Mouse (Mus musculus): ENCODE measurements around the gene Atp23. TPM values are rescaled to one million over a fixed set of nuclear protein-coding genes. Genes with fewer than 3 reads are reported as not detected.
A peak's percentile ranks its signal among the peaks of the same experiment; 100 is the strongest.

The Atp23 gene
- polyA plus RNA-seq, 1 experiment from 2014 or later: 16.5 TPM

GRCm38 (mm10) chr10:126919067-126919466, 17.9 kb upstream of the Atp23 start:
- Histone ChIP-seq H3K27ac (ENCODE audit: low read length) (no peak overlapping the region), H3K4me3 (ENCODE audit: low read length) (no peak overlapping the region), H3K4me1 (ENCODE audit: insufficient read depth, low read length) (no peaks in the 10 kb centered on the region), H3K9ac (replicated peaks; ENCODE audit: low read length) (no peak overlapping the region), H3K4me2 (replicated peaks; ENCODE audit: low read depth, low read length) (no peak overlapping the region), H3K9me3 (ENCODE audit: low read length) (peaks cover 7% of the 10 kb centered on the region), H3K27me3 (ENCODE audit: insufficient read depth, low read length) (no peaks in the 10 kb centered on the region), H3K36me3 (ENCODE audit: insufficient read depth, low read length) (no peaks in the 10 kb centered on the region)
- ATAC-seq (ENCODE audit: low FRiP score, low TSS enrichment): peak; percentile 80
- under 1% methylated on average over 9 of the region's 9 CpGs for WGBS

- Histone ChIP-seq H3K4me3 (ENCODE audit: low read length) (no peak overlapping the region), H3K27me3 (ENCODE audit: insufficient read depth, low read length) (no peaks in the 10 kb centered on the region), H3K36me3 (ENCODE audit: insufficient read depth, low read length) (no peaks in the 10 kb centered on the region), H3K27ac (ENCODE audit: low read length) (no peak overlapping the region), H3K9ac (replicated peaks; ENCODE audit: low read length) (no peak overlapping the region), H3K9me3 (ENCODE audit: low read length) (no peaks in the 10 kb centered on the region), H3K4me2 (replicated peaks; ENCODE audit: low read depth, low read length) (no peak overlapping the region), H3K4me1 (ENCODE audit: insufficient read depth, low read length) (no peaks in the 10 kb centered on the region)
- 95% methylated on average over 5 of the region's 5 CpGs for WGBS
- ATAC-seq (ENCODE audit: low FRiP score, low TSS enrichment): no peak
These were observed 13.1 kb upstream of the Atp23 start for GRCm38 (mm10) chr10:126914288-126914687.

GRCm38 (mm10) chr10:126911479-126911878, 10.3 kb upstream of the Atp23 start:
- H3K27me3 ChIP-seq (ENCODE audit: insufficient read depth, low read length): no peaks in the 10 kb centered on the region
- no peak overlapping the region for H3K4me3 ChIP-seq (ENCODE audit: low read length)
- no peaks in the 10 kb centered on the region for H3K9me3 ChIP-seq (ENCODE audit: low read length)
- no peak for ATAC-seq (ENCODE audit: low FRiP score, low TSS enrichment)
- H3K27ac ChIP-seq (ENCODE audit: low read length): no peak overlapping the region
- no peak overlapping the region for H3K4me2 ChIP-seq (replicated peaks; ENCODE audit: low read depth, low read length)
- 89% methylated on average over 1 of the region's 1 CpGs for WGBS
- no peak overlapping the region for H3K9ac ChIP-seq (replicated peaks; ENCODE audit: low read length)
- H3K4me1 ChIP-seq (ENCODE audit: insufficient read depth, low read length): no peaks in the 10 kb centered on the region
- H3K36me3 ChIP-seq (ENCODE audit: insufficient read depth, low read length): no peaks in the 10 kb centered on the region

GRCm38 (mm10) chr10:126906811-126907210, 5.7 kb upstream of the Atp23 start:
- H3K4me2 ChIP-seq (replicated peaks; ENCODE audit: low read depth, low read length): no peak overlapping the region
- no peak for ATAC-seq (ENCODE audit: low FRiP score, low TSS enrichment)
- 89% methylated on average over 5 of the region's 5 CpGs for WGBS
- H3K9ac ChIP-seq (replicated peaks; ENCODE audit: low read length): no peak overlapping the region
- no peak overlapping the region for H3K27ac ChIP-seq (ENCODE audit: low read length)
- H3K27me3 ChIP-seq (ENCODE audit: insufficient read depth, low read length): no peaks in the 10 kb centered on the region
- H3K9me3 ChIP-seq (ENCODE audit: low read length): no peaks in the 10 kb centered on the region
- no peak overlapping the region for H3K4me3 ChIP-seq (ENCODE audit: low read length)
- H3K4me1 ChIP-seq (ENCODE audit: insufficient read depth, low read length): no peaks in the 10 kb centered on the region
- H3K36me3 ChIP-seq (ENCODE audit: insufficient read depth, low read length): no peaks in the 10 kb centered on the region

- Histone ChIP-seq H3K27ac (ENCODE audit: low read length) (peak overlapping the region; percentile 94), H3K36me3 (ENCODE audit: insufficient read depth, low read length) (no peaks in the 10 kb centered on the region), H3K4me3 (ENCODE audit: low read length) (peak overlapping the region; percentile 57), H3K4me2 (replicated peaks; ENCODE audit: low read depth, low read length) (peak overlapping the region; percentile 71), H3K27me3 (ENCODE audit: insufficient read depth, low read length) (no peaks in the 10 kb centered on the region), H3K4me1 (ENCODE audit: insufficient read depth, low read length) (peaks cover 5% of the 10 kb centered on the region; the same call in 1 of the 2 replicates), H3K9ac (replicated peaks; ENCODE audit: low read length) (peak overlapping the region; percentile 82), H3K9me3 (ENCODE audit: low read length) (no peaks in the 10 kb centered on the region)
- ATAC-seq (ENCODE audit: low FRiP score, low TSS enrichment): peak; percentile 73
- WGBS: 1% methylated on average over 30 of the region's 30 CpGs
These were observed 4.5 kb upstream of the Atp23 start for GRCm38 (mm10) chr10:126905650-126906075.

- H3K27me3 ChIP-seq (ENCODE audit: insufficient read depth, low read length): no peaks in the 10 kb centered on the region
- H3K36me3 ChIP-seq (ENCODE audit: insufficient read depth, low read length): no peaks in the 10 kb centered on the region
- ATAC-seq (ENCODE audit: low FRiP score, low TSS enrichment): no peak
- H3K4me1 ChIP-seq (ENCODE audit: insufficient read depth, low read length): peaks cover 11% of the 10 kb centered on the region
- peak overlapping the region; percentile 57; the same call in 1 of the 2 replicates for H3K4me3 ChIP-seq (ENCODE audit: low read length)
- peak overlapping the region; percentile 94; the same call in 1 of the 2 replicates for H3K27ac ChIP-seq (ENCODE audit: low read length)
- H3K9ac ChIP-seq (replicated peaks; ENCODE audit: low read length): no peak overlapping the region; the same call in 1 of the 2 replicates
- peak overlapping the region; percentile 71 for H3K4me2 ChIP-seq (replicated peaks; ENCODE audit: low read depth, low read length)
- WGBS: 78% methylated on average over 8 of the region's 8 CpGs
- H3K9me3 ChIP-seq (ENCODE audit: low read length): no peaks in the 10 kb centered on the region
These were observed 3.9 kb upstream of the Atp23 start for GRCm38 (mm10) chr10:126905086-126905485.

GRCm38 (mm10) chr10:126904221-126904620, 3.1 kb upstream of the Atp23 start:
- H3K36me3 ChIP-seq (ENCODE audit: insufficient read depth, low read length): no peaks in the 10 kb centered on the region
- peaks cover 14% of the 10 kb centered on the region for H3K4me1 ChIP-seq (ENCODE audit: insufficient read depth, low read length)
- H3K27me3 ChIP-seq (ENCODE audit: insufficient read depth, low read length): no peaks in the 10 kb centered on the region
- H3K9me3 ChIP-seq (ENCODE audit: low read length): no peaks in the 10 kb centered on the region
- no peak for ATAC-seq (ENCODE audit: low FRiP score, low TSS enrichment)
- H3K9ac ChIP-seq (replicated peaks; ENCODE audit: low read length): no peak overlapping the region
- H3K4me3 ChIP-seq (ENCODE audit: low read length): no peak overlapping the region
- H3K4me2 ChIP-seq (replicated peaks; ENCODE audit: low read depth, low read length): no peak overlapping the region
- WGBS: 34% methylated on average over 5 of the region's 5 CpGs
- H3K27ac ChIP-seq (ENCODE audit: low read length): no peak overlapping the region

- Histone ChIP-seq H3K9ac (replicated peaks; ENCODE audit: low read length) (no peak overlapping the region), H3K36me3 (ENCODE audit: insufficient read depth, low read length) (peaks cover 6% of the 10 kb centered on the region; the same call in 1 of the 2 replicates), H3K4me1 (ENCODE audit: insufficient read depth, low read length) (peaks cover 14% of the 10 kb centered on the region), H3K9me3 (ENCODE audit: low read length) (no peaks in the 10 kb centered on the region), H3K4me2 (replicated peaks; ENCODE audit: low read depth, low read length) (peak overlapping the region; percentile 99), H3K4me3 (ENCODE audit: low read length) (peak overlapping the region; percentile 85), H3K27me3 (ENCODE audit: insufficient read depth, low read length) (no peaks in the 10 kb centered on the region), H3K27ac (ENCODE audit: low read length) (no peak overlapping the region)
- no peak for ATAC-seq (ENCODE audit: low FRiP score, low TSS enrichment)
- 0% methylated on average over 4 of the region's 4 CpGs for WGBS
These were observed 311 bp upstream of the Atp23 start for GRCm38 (mm10) chr10:126901488-126901843.

GRCm38 (mm10) chr10:126895891-126896290, 5.3 kb downstream of the Atp23 start:
- Histone ChIP-seq H3K4me1 (ENCODE audit: insufficient read depth, low read length) (peaks cover 10% of the 10 kb centered on the region), H3K27ac (ENCODE audit: low read length) (no peak overlapping the region), H3K36me3 (ENCODE audit: insufficient read depth, low read length) (peaks cover 23% of the 10 kb centered on the region), H3K9ac (replicated peaks; ENCODE audit: low read length) (no peak overlapping the region), H3K9me3 (ENCODE audit: low read length) (no peaks in the 10 kb centered on the region), H3K27me3 (ENCODE audit: insufficient read depth, low read length) (no peaks in the 10 kb centered on the region), H3K4me2 (replicated peaks; ENCODE audit: low read depth, low read length) (no peak overlapping the region), H3K4me3 (ENCODE audit: low read length) (no peak overlapping the region)
- no peak for ATAC-seq (ENCODE audit: low FRiP score, low TSS enrichment)
- 48% methylated on average over 6 of the region's 6 CpGs for WGBS

GRCm38 (mm10) chr10:126894061-126894460, 7.1 kb downstream of the Atp23 start:
- H3K4me2 ChIP-seq (replicated peaks; ENCODE audit: low read depth, low read length): no peak overlapping the region
- H3K9ac ChIP-seq (replicated peaks; ENCODE audit: low read length): no peak overlapping the region
- H3K9me3 ChIP-seq (ENCODE audit: low read length): peaks cover under 1% of the 10 kb centered on the region
- no peaks in the 10 kb centered on the region for H3K27me3 ChIP-seq (ENCODE audit: insufficient read depth, low read length)
- no peak overlapping the region for H3K27ac ChIP-seq (ENCODE audit: low read length)
- no peak overlapping the region for H3K4me3 ChIP-seq (ENCODE audit: low read length)
- ATAC-seq (ENCODE audit: low FRiP score, low TSS enrichment): no peak
- H3K4me1 ChIP-seq (ENCODE audit: insufficient read depth, low read length): no peaks in the 10 kb centered on the region
- 90% methylated on average over 15 of the region's 15 CpGs for WGBS
- H3K36me3 ChIP-seq (ENCODE audit: insufficient read depth, low read length): peaks cover 40% of the 10 kb centered on the region

All from kidney, embryonic 16.5 days (tissue).